Mouse (Mus musculus) neural tube, embryonic 15.5 days (tissue): Measurements from ENCODE around the gene Atf4. TPM values are rescaled to one million over a fixed set of nuclear protein-coding genes. Genes with fewer than 3 reads are reported as not detected.
A peak's percentile ranks its signal among the peaks of the same experiment; 100 is the strongest.

Source experiments
- ATAC-seq: fragments of 200-750 bp; cut with Nextera tagmentation; 2 replicates; pipeline ENCODE4 v1.8.0; 2017; ENCODE audit warnings: mild to moderate bottlenecking, moderate TSS enrichment, moderate library complexity; ENCODE audit not compliant: low FRiP score
- H3K27ac ChIP-seq: fragments of 300-500 bp; sonication (generic); replicated peaks from 2 replicates; pipeline ENCODE4 v1.5.1; 2015; ENCODE audit warnings: mild to moderate bottlenecking, inconsistent platforms
- H3K27me3 ChIP-seq: fragments of 300-500 bp; sonication (generic); replicated peaks from 2 replicates; pipeline ENCODE4 v1.6.1; 2015; ENCODE audit warnings: inconsistent platforms
- H3K36me3 ChIP-seq: fragments of 300-500 bp; sonication (generic); 2 replicates; pipeline ENCODE4 v1.6.1; 2015; ENCODE audit warnings: inconsistent platforms
- H3K4me1 ChIP-seq: fragments of 300-500 bp; sonication (generic); 2 replicates; pipeline ENCODE4 v1.6.1; 2015; ENCODE audit warnings: inconsistent platforms
- H3K4me2 ChIP-seq: fragments of 300-500 bp; sonication (generic); 2 replicates; pipeline ENCODE4 v1.6.1; 2015; ENCODE audit warnings: inconsistent platforms, mild to moderate bottlenecking, moderate library complexity
- H3K4me3 ChIP-seq: fragments of 300-500 bp; sonication (generic); replicated peaks from 2 replicates; pipeline ENCODE4 v1.5.1; 2015; ENCODE audit warnings: mild to moderate bottlenecking, inconsistent platforms
- H3K9ac ChIP-seq: fragments of 300-500 bp; sonication (generic); replicated peaks from 2 replicates; pipeline ENCODE4 v1.6.1; 2015; ENCODE audit warnings: mild to moderate bottlenecking, inconsistent platforms
- H3K9me3 ChIP-seq: fragments of 300-500 bp; sonication (generic); replicated peaks from 2 replicates; pipeline ENCODE4 v1.6.1; 2016; ENCODE audit warnings: inconsistent platforms
- WGBS: fragments of 180-500 bp; shearing (Covaris S2); methylation state at CpG from one replicate; pipeline ENCODE4 v1.1.7; 2015; ENCODE audit warnings: mixed read lengths; 5-methylcytosine and 5-hydroxymethylcytosine counted together
- polyA plus RNA-seq: library from polyadenylated mRNA; unstranded; fragments of >200 nt; fragmentation: Nextera tagmentation; extraction: Ambion mirVana; gene quantifications from 2 replicates; pipeline ENCODE4 v1.2.1, GENCODE M21; 2015

Atf4 gene
- polyA plus RNA-seq, 1 experiment from 2014 or later, result 106 TPM

GRCm38 (mm10) chr15:80225208-80225607 lies 29.8 kb upstream of the Atf4 start:
- no peak overlapping the region for H3K4me3 ChIP-seq
- peak; percentile 47; the same call in 1 of the 2 replicates for ATAC-seq
- no peaks in the 10 kb centered on the region for H3K36me3 ChIP-seq
- H3K9ac ChIP-seq, result no peak overlapping the region
- no peaks in the 10 kb centered on the region for H3K27me3 ChIP-seq
- H3K27ac ChIP-seq, result no peak overlapping the region
- H3K4me1 ChIP-seq, result 0 out of 2 replicates have a peak, but pooled peaks cover 3% of the 10 kb centered on the region
- H3K9me3 ChIP-seq, result no peaks in the 10 kb centered on the region
- 33% methylated on average over 9 of the region's 9 CpGs for WGBS
- H3K4me2 ChIP-seq, result no peak overlapping the region

- H3K9ac ChIP-seq, result no peak overlapping the region
- H3K4me3 ChIP-seq, result no peak overlapping the region
- no peak for ATAC-seq
- H3K27ac ChIP-seq, result no peak overlapping the region
- no peaks in the 10 kb centered on the region for H3K36me3 ChIP-seq
- no peaks in the 10 kb centered on the region for H3K9me3 ChIP-seq
- no peaks in the 10 kb centered on the region for H3K27me3 ChIP-seq
- 51% methylated on average over 2 of the region's 2 CpGs for WGBS
- H3K4me1 ChIP-seq, result 0 out of 2 replicates have a peak, but pooled peaks cover 3% of the 10 kb centered on the region
- no peak overlapping the region for H3K4me2 ChIP-seq
These were observed 29.2 kb upstream of the Atf4 start for GRCm38 (mm10) chr15:80225796-80226195.

GRCm38 (mm10) chr15:80228071-80228800 lies 26.7 kb upstream of the Atf4 start:
- Histone ChIP-seq H3K9me3 (no peaks in the 10 kb centered on the region), H3K9ac (no peak overlapping the region), H3K36me3 (no peaks in the 10 kb centered on the region), H3K27me3 (no peaks in the 10 kb centered on the region), H3K4me3 (no peak overlapping the region), H3K27ac (no peak overlapping the region), H3K4me2 (no peak overlapping the region), H3K4me1 (peaks cover 4% of the 10 kb centered on the region)
- WGBS, result 60% methylated on average over 17 of the region's 17 CpGs
- ATAC-seq, result no peak

GRCm38 (mm10) chr15:80232331-80232730 lies 22.7 kb upstream of the Atf4 start:
- WGBS, result 37% methylated on average over 2 of the region's 2 CpGs

GRCm38 (mm10) chr15:80233053-80233452 lies 21.9 kb upstream of the Atf4 start:
- H3K4me3 ChIP-seq, result no peak overlapping the region
- WGBS, result 54% methylated on average over 4 of the region's 4 CpGs
- H3K9ac ChIP-seq, result peak overlapping the region; percentile 26; the same call in 1 of the 2 replicates
- H3K27me3 ChIP-seq, result no peaks in the 10 kb centered on the region
- peak; percentile 6; the same call in 1 of the 2 replicates for ATAC-seq
- H3K4me2 ChIP-seq, result peak overlapping the region; percentile 67
- H3K36me3 ChIP-seq, result peaks cover 22% of the 10 kb centered on the region
- H3K27ac ChIP-seq, result peak overlapping the region; percentile 88
- H3K4me1 ChIP-seq, result peaks cover 33% of the 10 kb centered on the region
- H3K9me3 ChIP-seq, result no peaks in the 10 kb centered on the region

More at GRCm38 (mm10) chr15:80232331-80232730, 22.7 kb upstream of the Atf4 start:
- no peak overlapping the region for H3K4me3 ChIP-seq
- H3K9me3 ChIP-seq, result no peaks in the 10 kb centered on the region
- no peak overlapping the region for H3K9ac ChIP-seq
- H3K4me2 ChIP-seq, result no peak overlapping the region
- H3K27me3 ChIP-seq, result no peaks in the 10 kb centered on the region
- ATAC-seq, result no peak
- H3K36me3 ChIP-seq, result peaks cover 17% of the 10 kb centered on the region
- peaks cover 33% of the 10 kb centered on the region for H3K4me1 ChIP-seq
- no peak overlapping the region for H3K27ac ChIP-seq

- under 1% methylated on average over 60 of the region's 67 CpGs for WGBS
- peaks cover 31% of the 10 kb centered on the region for H3K36me3 ChIP-seq
- peak within 1 kb of the TSS; percentile 67 for H3K4me2 ChIP-seq
- H3K4me1 ChIP-seq, result peaks cover 30% of the 10 kb centered on the region
- H3K9me3 ChIP-seq, result no peaks in the 10 kb centered on the region
- H3K9ac ChIP-seq, result peak within 1 kb of the TSS; percentile 86
- ATAC-seq, result peak; percentile 97
- H3K27me3 ChIP-seq, result no peaks in the 10 kb centered on the region
- peak within 1 kb of the TSS; percentile 88 for H3K27ac ChIP-seq
- peak within 1 kb of the TSS; percentile 94 for H3K4me3 ChIP-seq
These were observed 21.1 kb upstream of the Atf4 start, which contains the start of gene Mief1 for GRCm38 (mm10) chr15:80233733-80234509. TSS of gene Mief1 (plus strand) at chr15:80234018.

- no peak within 1 kb of the TSS for H3K27ac ChIP-seq
- peak within 1 kb of the TSS; percentile 86 for H3K9ac ChIP-seq
- H3K36me3 ChIP-seq, result peaks cover 39% of the 10 kb centered on the region
- no peaks in the 10 kb centered on the region for H3K9me3 ChIP-seq
- no peak for ATAC-seq
- WGBS, result 97% methylated on average over 9 of the region's 9 CpGs
- H3K4me1 ChIP-seq, result peaks cover 30% of the 10 kb centered on the region
- H3K27me3 ChIP-seq, result no peaks in the 10 kb centered on the region
- H3K4me2 ChIP-seq, result peak within 1 kb of the TSS; percentile 67
- peak within 1 kb of the TSS; percentile 94 for H3K4me3 ChIP-seq
These were observed 19.4 kb upstream of the Atf4 start, which contains the start of gene AC140267.1 for GRCm38 (mm10) chr15:80235535-80235934. TSS of gene AC140267.1 (plus strand) at chr15:80235835.

- Histone ChIP-seq H3K27ac (no peak overlapping the region), H3K36me3 (peaks cover 76% of the 10 kb centered on the region), H3K9me3 (no peaks in the 10 kb centered on the region), H3K4me3 (no peak overlapping the region), H3K4me1 (no peaks in the 10 kb centered on the region), H3K27me3 (no peaks in the 10 kb centered on the region), H3K9ac (no peak overlapping the region), H3K4me2 (no peak overlapping the region)
- no peak for ATAC-seq
- 95% methylated on average over 12 of the region's 12 CpGs for WGBS
These were observed 6.8 kb upstream of the Atf4 start for GRCm38 (mm10) chr15:80248135-80248534.

- no peak for ATAC-seq
- 100% methylated on average over 1 of the region's 1 CpGs for WGBS
These were observed 6.4 kb upstream of the Atf4 start for GRCm38 (mm10) chr15:80248596-80248995.

GRCm38 (mm10) chr15:80249672-80250071 lies 5.3 kb upstream of the Atf4 start:
- H3K36me3 ChIP-seq, result peaks cover 65% of the 10 kb centered on the region
- no peak overlapping the region for H3K4me2 ChIP-seq
- H3K4me1 ChIP-seq, result peaks cover 13% of the 10 kb centered on the region
- 96% methylated on average over 10 of the region's 10 CpGs for WGBS
- no peak overlapping the region for H3K27ac ChIP-seq
- no peaks in the 10 kb centered on the region for H3K9me3 ChIP-seq
- H3K4me3 ChIP-seq, result no peak overlapping the region
- H3K27me3 ChIP-seq, result no peaks in the 10 kb centered on the region
- H3K9ac ChIP-seq, result no peak overlapping the region
- no peak for ATAC-seq

More at GRCm38 (mm10) chr15:80248596-80248995, 6.4 kb upstream of the Atf4 start:
- peaks cover 71% of the 10 kb centered on the region for H3K36me3 ChIP-seq
- H3K27me3 ChIP-seq, result no peaks in the 10 kb centered on the region
- no peaks in the 10 kb centered on the region for H3K9me3 ChIP-seq
- H3K4me1 ChIP-seq, result peaks cover 2% of the 10 kb centered on the region
- no peak overlapping the region for H3K9ac ChIP-seq
- no peak overlapping the region for H3K4me3 ChIP-seq
- H3K27ac ChIP-seq, result no peak overlapping the region
- no peak overlapping the region for H3K4me2 ChIP-seq

- Histone ChIP-seq H3K27me3 (no peaks in the 10 kb centered on the region), H3K4me1 (peaks cover 13% of the 10 kb centered on the region), H3K4me2 (no peak overlapping the region), H3K4me3 (no peak overlapping the region), H3K9me3 (no peaks in the 10 kb centered on the region), H3K27ac (no peak overlapping the region), H3K36me3 (peaks cover 59% of the 10 kb centered on the region), H3K9ac (no peak overlapping the region)
- 96% methylated on average over 6 of the region's 6 CpGs for WGBS
- no peak for ATAC-seq
These were observed 4.4 kb upstream of the Atf4 start for GRCm38 (mm10) chr15:80250586-80250985.
